Mouse (Mus musculus) embryonic fibroblast, embryonic 13.5 days (primary cell): Measurements from ENCODE around the gene Stt3b.

Source experiments
- CTCF ChIP-seq: IDR thresholded peaks from 2 replicates; pipeline ENCODE4 v1.5.1; 2011; ENCODE audit warnings: mild to moderate bottlenecking, control low read depth, low read length, moderate library complexity, borderline replicate concordance; ENCODE audit not compliant: insufficient read depth
- POLR2A ChIP-seq: IDR thresholded peaks from 2 replicates; pipeline ENCODE4 v1.6.1; 2011; ENCODE audit warnings: low read depth, mild to moderate bottlenecking, control low read depth, low read length, moderate library complexity

DNA sequence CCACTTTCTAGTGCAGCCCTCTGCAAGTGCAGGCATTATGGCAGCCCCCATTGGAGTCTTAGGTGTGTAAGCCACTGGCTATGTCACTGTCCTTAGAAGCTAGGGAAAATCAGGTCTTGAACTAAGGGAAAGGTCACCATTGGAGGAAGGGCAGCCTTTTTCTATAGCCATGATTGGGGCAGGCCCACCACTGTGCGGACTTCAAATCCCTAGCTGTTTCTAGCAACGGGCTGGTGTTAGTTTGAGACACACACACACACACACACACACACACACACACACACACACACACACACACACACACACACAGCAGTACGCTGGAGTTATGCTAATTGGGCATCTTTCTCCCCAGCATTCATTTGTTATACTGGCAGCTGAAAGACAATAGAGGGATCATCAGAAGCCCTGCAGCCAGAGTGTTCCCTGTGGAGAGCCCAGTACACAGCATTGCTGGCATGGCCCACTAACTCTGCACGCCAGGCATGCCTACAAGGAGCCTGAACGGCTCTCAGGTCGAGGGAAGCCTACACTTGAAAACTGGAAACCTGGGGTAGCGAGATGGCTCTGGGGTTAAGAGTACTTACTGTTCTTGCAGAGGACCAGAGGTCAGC is 85.4 kb downstream of the Stt3b start:
- TF ChIP-seq POLR2A: no peak
- TF ChIP-seq CTCF: no peak
